Mouse (Mus musculus) bone marrow macrophage, adult 2 months (primary cell): ENCODE data around the gene B2m. TPM values are rescaled to one million over a fixed set of nuclear protein-coding genes. Genes with fewer than 3 reads are reported as not detected.
A peak's percentile ranks its signal among the peaks of the same experiment; 100 is the strongest.
"Not testable (repeated sequence)": the region's sequence is repeated elsewhere in the genome, so short reads cannot be mapped to it uniquely, and the experiment has no call there.

Experiments used
- H3K27ac ChIP-seq: 2 replicates; pipeline ENCODE4 v1.5.1; 2012; ENCODE audit warnings: low read depth, low read length; ENCODE audit not compliant: insufficient read depth
- H3K4me1 ChIP-seq: 2 replicates; pipeline ENCODE4 v1.6.1; 2012; ENCODE audit warnings: low read length; ENCODE audit not compliant: control insufficient read depth, insufficient read depth
- H3K4me3 ChIP-seq: 2 replicates; pipeline ENCODE4 v1.5.1; 2012; ENCODE audit warnings: mild to moderate bottlenecking, low read length, moderate library complexity; ENCODE audit not compliant: insufficient read depth
- CTCF ChIP-seq: IDR thresholded peaks from 2 replicates; pipeline ENCODE4 v1.5.1; 2012; ENCODE audit warnings: low read depth, mild to moderate bottlenecking, low read length, moderate library complexity
- POLR2A ChIP-seq: IDR thresholded peaks from 2 replicates; pipeline ENCODE4 v1.6.1; 2012; ENCODE audit warnings: mild to moderate bottlenecking, low read depth, low read length, borderline replicate concordance
- polyA plus RNA-seq: library from polyadenylated mRNA; stranded (reverse); fragments of >200 nt; gene quantifications from 2 replicates; pipeline ENCODE4 v1.2.4, GENCODE M21; 2012; ENCODE audit not compliant: missing spikeins, insufficient read depth, insufficient read length

B2m gene
- polyA plus RNA-seq = 8,073 and 8,193 TPM in 2 replicates

GRCm38 (mm10) chr2:122147508-122148241 is at the start of gene B2m:
B2m (plus strand) TSS chr2:122147686.
- peaks cover 33% of the 10 kb centered on the region for H3K4me1 ChIP-seq
- peak within 1 kb of the TSS; percentile 84 for H3K4me3 ChIP-seq
- TF ChIP-seq POLR2A (peak; percentile 97; the same call in 1 of the 2 replicates), CTCF (no peak)
- peak within 1 kb of the TSS; percentile 88 for H3K27ac ChIP-seq

GRCm38 (mm10) chr2:122097686-122098085 is 49.8 kb upstream of the B2m start:
- not testable (repeated sequence) for H3K27ac ChIP-seq, H3K4me3 ChIP-seq, H3K4me1 ChIP-seq

GRCm38 (mm10) chr2:122102070-122102469 is 45.4 kb upstream of the B2m start:
- H3K4me3 ChIP-seq = no peak overlapping the region
- no peak for TF ChIP-seq POLR2A
- peak; percentile 46; the same call in 1 of the 2 replicates for TF ChIP-seq CTCF

GRCm38 (mm10) chr2:122108101-122108500 is 39.4 kb upstream of the B2m start:
- TF ChIP-seq POLR2A (no peak), CTCF (no peak)

More at GRCm38 (mm10) chr2:122102070-122102469, 45.4 kb upstream of the B2m start:
- no peaks in the 10 kb centered on the region for H3K4me1 ChIP-seq
- no peak overlapping the region for H3K27ac ChIP-seq

GRCm38 (mm10) chr2:122109714-122110113 is 37.8 kb upstream of the B2m start:
- peaks cover 18% of the 10 kb centered on the region for H3K4me1 ChIP-seq
- TF ChIP-seq POLR2A (no peak), CTCF (no peak)
- peak overlapping the region; percentile 20 for H3K27ac ChIP-seq
- H3K4me3 ChIP-seq = no peak overlapping the region

More at GRCm38 (mm10) chr2:122108101-122108500, 39.4 kb upstream of the B2m start:
- no peak overlapping the region for H3K4me3 ChIP-seq
- peaks cover 18% of the 10 kb centered on the region for H3K4me1 ChIP-seq
- H3K27ac ChIP-seq = no peak overlapping the region

- no peak for TF ChIP-seq POLR2A
- no peak for TF ChIP-seq CTCF
- H3K4me3 ChIP-seq = no peak overlapping the region
- no peak overlapping the region for H3K27ac ChIP-seq
- H3K4me1 ChIP-seq = peaks cover 10% of the 10 kb centered on the region
Observed at GRCm38 (mm10) chr2:122116888-122117287, 30.6 kb upstream of the B2m start.

GRCm38 (mm10) chr2:122117961-122118958 is 29.2 kb upstream of the B2m start, which contains the start of gene Spg11:
Spg11 (minus strand) TSS chr2:122118386.
- TF ChIP-seq CTCF (no peak), POLR2A (peak; percentile 100)
- Histone ChIP-seq H3K27ac (peak within 1 kb of the TSS; percentile 96), H3K4me1 (peaks cover 10% of the 10 kb centered on the region), H3K4me3 (peak within 1 kb of the TSS; percentile 83)

- no peak overlapping the region for H3K27ac ChIP-seq
- no peak for TF ChIP-seq POLR2A
- no peak for TF ChIP-seq CTCF
- peaks cover 20% of the 10 kb centered on the region for H3K4me1 ChIP-seq
- no peak overlapping the region for H3K4me3 ChIP-seq
Observed at GRCm38 (mm10) chr2:122125680-122126572, 21.6 kb upstream of the B2m start.
